Mouse (Mus musculus): ENCODE data around the gene Mlh1.

GRCm38 (mm10) chr9:111216424-111216823 is 55.2 kb downstream of the Mlh1 start:
- TF ChIP-seq CTCF (conservative IDR thresholded peaks at IDR 0.05; ENCODE audit: low read length), result no peak
- no peak for TF ChIP-seq POU5F1 (IDR thresholded peaks at IDR 0.05; ENCODE audit: borderline replicate concordance, low read length)

All from E14TG2a.4 (cell line).